Mouse (Mus musculus) bone marrow macrophage, adult 2 months (primary cell): Measurements from ENCODE around the gene Cyb5b.

Source experiments
- CTCF ChIP-seq: IDR thresholded peaks from 2 replicates; pipeline ENCODE4 v1.5.1; 2012; ENCODE audit warnings: low read depth, mild to moderate bottlenecking, low read length, moderate library complexity
- POLR2A ChIP-seq: IDR thresholded peaks from 2 replicates; pipeline ENCODE4 v1.6.1; 2012; ENCODE audit warnings: mild to moderate bottlenecking, low read depth, low read length, borderline replicate concordance

DNA sequence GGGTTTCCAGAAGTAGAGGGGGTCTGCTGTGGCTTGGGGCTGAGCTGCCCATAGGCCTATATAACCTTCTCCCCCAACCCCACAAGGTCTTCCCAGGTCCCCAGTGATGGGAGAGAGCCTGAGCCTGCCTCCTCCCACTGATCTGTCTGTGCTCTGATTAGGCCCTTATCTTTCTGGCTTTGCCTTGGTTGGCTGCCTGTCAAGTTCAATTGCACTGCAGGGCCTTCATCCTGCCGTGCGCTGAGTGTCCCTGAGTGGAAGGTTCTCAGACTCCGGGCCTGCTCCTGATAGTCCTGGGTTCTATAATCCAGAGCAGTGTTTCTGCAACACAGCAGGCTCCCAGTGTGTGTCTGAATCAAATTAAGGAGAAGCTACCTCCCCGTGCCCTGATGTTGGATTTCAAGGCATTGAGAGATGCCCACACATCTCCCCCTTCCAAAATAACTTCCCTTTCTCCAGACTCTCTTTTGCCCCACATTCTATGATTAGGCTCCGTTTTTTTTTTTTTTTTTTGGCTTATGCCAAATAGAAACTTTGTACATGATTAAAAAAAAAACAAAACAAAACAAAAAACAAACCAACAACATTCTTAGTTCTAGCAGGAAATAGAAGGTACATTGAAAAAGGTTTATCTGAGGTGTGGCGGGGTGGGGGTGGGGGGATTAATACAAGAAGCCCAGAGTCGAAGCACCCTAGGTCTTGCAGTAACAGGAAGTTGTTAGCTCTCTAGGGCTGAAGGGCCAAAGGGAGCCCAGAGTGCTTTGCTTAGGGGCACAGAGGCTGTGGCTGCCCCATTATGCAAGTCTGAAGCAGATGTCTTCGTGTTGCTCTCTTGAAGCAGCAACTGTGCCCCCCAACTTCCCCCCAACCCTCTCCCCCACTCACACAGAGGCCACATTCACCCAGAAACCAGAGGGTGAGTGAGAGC is 71.7 kb downstream of the Cyb5b start:
- no peak for TF ChIP-seq CTCF
- TF ChIP-seq POLR2A: no peak
